Mouse (Mus musculus): ENCODE measurements at regions not wholly inside any gene's neighbourhood (a gene's known extent, or its start where the extent isn't known, plus 50 kb on each side); places are given as distances from the start of the nearest gene placed in this dataset.

DNA sequence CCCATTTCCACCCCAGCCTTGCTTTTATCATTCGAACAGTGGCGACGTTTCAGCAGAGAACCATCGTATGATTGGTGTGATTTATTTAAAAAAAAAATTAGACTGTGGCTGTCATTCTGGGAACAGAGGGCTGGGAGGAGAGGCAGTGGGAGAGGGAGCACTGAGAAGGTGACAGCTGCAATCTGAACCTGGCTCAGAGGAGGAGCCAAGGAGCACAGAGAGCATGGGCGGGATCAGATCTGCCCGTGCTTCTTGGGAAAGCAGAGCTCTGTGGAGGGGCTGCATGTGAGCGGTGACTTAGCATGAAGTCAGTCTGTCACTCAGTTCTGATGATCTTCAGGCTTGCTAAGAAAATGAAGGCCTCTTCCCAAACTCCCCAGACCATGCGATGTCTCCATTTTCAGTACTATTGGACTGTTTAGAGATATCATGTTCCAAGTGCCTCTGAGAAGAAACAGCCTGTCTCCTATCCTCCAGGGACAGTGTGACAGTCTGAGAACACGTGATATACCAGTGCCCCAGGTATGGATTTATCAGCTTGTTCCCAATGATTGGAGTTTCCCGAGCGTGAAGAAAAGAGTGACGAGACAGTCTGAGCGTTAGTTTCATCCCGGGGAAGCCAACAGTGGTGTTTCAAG lies 129.3 kb downstream of the Nufip1 start:
- no peak overlapping the region for H3K9ac ChIP-seq (replicated peaks; ENCODE audit: low read length)
- no peaks in the 10 kb centered on the region for H3K36me3 ChIP-seq (ENCODE audit: control insufficient read depth, insufficient read depth, low read length)
- H3K27ac ChIP-seq (replicated peaks; ENCODE audit: low read depth, low read length): no peak overlapping the region
- no peak overlapping the region for H3K4me2 ChIP-seq (ENCODE audit: low read length)
- WGBS: 81% methylated on average over 14 of the region's 14 CpGs
- no peak for ATAC-seq (ENCODE audit: low FRiP score, low TSS enrichment)
- H3K4me1 ChIP-seq (ENCODE audit: control insufficient read depth, insufficient read depth, low read length): peaks cover 12% of the 10 kb centered on the region
- no peaks in the 10 kb centered on the region for H3K9me3 ChIP-seq (ENCODE audit: control insufficient read depth, low read length)
- H3K4me3 ChIP-seq (replicated peaks; ENCODE audit: low read depth, low read length): no peak overlapping the region
- no peak for DNase-seq
- no peaks in the 10 kb centered on the region for H3K27me3 ChIP-seq (ENCODE audit: control insufficient read depth, insufficient read depth, low read length)

DNA sequence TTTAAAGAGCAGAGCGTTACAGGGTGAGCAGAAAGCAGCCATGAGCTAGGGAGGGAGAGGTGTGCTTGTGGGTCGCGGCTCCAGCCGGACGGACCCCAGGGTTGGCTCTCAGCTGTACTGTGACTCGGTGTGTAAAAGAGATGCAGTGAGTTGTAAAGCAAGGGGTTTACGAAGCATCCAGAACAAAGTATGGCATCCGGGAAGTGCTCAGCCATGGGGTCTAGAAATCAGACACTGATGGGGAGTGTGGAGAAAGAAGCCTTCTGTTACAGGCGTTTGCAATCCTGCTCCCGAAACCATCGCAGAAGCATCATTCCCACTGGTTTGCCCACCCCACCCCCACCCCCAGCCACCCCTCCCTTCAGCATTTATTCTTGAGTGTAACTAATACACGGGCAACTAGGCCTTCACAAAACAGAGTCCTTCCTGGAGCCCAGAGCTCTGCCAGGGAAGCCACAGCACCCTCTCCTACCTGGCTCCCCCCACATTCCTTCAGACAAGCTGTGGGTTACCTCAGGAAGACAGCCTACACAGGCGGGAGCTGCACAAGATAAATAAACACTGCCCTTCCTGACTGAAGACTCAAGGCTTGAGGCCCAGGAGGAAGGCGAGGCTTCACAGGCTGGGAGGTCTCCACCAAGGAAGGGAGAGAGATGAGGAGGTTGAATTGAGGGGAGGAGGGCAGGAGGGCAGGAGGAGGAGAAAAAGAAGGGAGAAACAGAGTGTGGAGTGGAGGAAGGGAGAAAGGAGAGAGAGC lies 133.1 kb downstream of the Nufip1 start:
- no peak overlapping the region for H3K4me3 ChIP-seq (replicated peaks; ENCODE audit: low read depth, low read length)
- H3K9ac ChIP-seq (replicated peaks; ENCODE audit: low read length): no peak overlapping the region; the same call in 1 of the 2 replicates
- 59% methylated on average over 14 of the region's 14 CpGs for WGBS
- ATAC-seq (ENCODE audit: low FRiP score, low TSS enrichment) (peak; percentile 39; the same call in 1 of the 2 replicates), DNase-seq (no peak)
- H3K4me2 ChIP-seq (ENCODE audit: low read length): peak overlapping the region; percentile 39
- peak overlapping the region; percentile 68 for H3K27ac ChIP-seq (replicated peaks; ENCODE audit: low read depth, low read length)
- peaks cover 15% of the 10 kb centered on the region for H3K4me1 ChIP-seq (ENCODE audit: control insufficient read depth, insufficient read depth, low read length)
- H3K36me3 ChIP-seq (ENCODE audit: control insufficient read depth, insufficient read depth, low read length): no peaks in the 10 kb centered on the region
- H3K9me3 ChIP-seq (ENCODE audit: control insufficient read depth, low read length): no peaks in the 10 kb centered on the region
- H3K27me3 ChIP-seq (ENCODE audit: control insufficient read depth, insufficient read depth, low read length): no peaks in the 10 kb centered on the region

DNA sequence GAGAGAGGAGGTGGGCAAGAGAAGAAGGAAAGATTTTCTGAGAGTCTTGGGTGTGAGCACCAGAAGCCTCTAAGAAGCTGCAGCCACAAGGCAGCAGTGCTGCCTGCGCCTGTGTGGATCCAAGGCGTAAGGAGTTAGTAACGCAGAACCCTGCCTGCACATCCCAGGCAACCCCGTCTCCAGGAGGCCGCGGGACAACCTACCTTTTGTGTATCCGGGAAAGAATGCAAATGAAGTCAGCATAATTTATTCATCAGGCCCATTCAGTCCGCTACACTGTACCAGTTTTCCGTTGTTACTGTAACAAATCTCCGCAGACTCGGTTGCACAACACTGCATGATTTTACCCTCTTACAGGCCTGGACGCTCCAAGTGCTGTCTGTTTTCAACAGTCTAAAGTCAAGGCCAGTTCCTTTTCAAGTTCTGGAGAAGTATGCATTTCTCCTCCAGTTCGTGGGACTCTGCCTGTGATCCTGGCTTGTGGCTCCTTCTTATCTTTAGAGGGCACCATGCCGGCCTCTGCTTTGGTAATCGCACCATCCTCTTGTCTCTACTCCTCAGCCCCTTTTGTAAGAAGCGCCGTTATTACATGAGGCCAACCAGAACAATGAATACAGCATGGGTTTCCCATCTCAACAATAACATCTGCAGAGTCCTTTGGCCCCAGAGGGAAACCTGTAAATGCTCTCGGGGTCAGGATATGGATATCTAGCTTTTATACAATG lies 133.8 kb downstream of the Nufip1 start:
- Histone ChIP-seq H3K4me1 (ENCODE audit: control insufficient read depth, insufficient read depth, low read length) (peaks cover 18% of the 10 kb centered on the region), H3K9me3 (ENCODE audit: control insufficient read depth, low read length) (no peaks in the 10 kb centered on the region), H3K4me2 (ENCODE audit: low read length) (peak overlapping the region; percentile 39), H3K36me3 (ENCODE audit: control insufficient read depth, insufficient read depth, low read length) (no peaks in the 10 kb centered on the region), H3K4me3 (replicated peaks; ENCODE audit: low read depth, low read length) (no peak overlapping the region), H3K27me3 (ENCODE audit: control insufficient read depth, insufficient read depth, low read length) (no peaks in the 10 kb centered on the region), H3K27ac (replicated peaks; ENCODE audit: low read depth, low read length) (peak overlapping the region; percentile 68), H3K9ac (replicated peaks; ENCODE audit: low read length) (no peak overlapping the region; the same call in 1 of the 2 replicates)
- ATAC-seq (ENCODE audit: low FRiP score, low TSS enrichment) (peak; percentile 80), DNase-seq (peak; percentile 74)
- 18% methylated on average over 18 of the region's 18 CpGs for WGBS

DNA sequence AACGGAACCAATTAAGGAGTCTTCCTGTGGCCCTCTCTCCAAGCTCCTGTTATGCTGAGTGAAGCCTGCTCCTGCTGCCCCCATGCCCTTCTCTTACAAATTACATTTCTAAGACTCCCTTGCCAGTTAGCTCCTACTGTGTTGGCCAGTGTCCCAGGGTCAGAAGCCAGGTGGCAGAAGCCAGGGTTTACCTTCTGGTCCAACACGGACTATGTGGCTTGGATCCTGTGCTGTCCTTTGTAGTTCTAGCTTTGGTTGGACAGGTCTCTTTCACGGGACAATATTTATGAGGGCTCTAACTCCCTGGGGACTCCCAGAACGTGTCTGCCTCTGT lies 134.3 kb downstream of the Nufip1 start:
- ATAC-seq (ENCODE audit: low FRiP score, low TSS enrichment) (no peak), DNase-seq (no peak)
- Histone ChIP-seq H3K9me3 (ENCODE audit: control insufficient read depth, low read length) (no peaks in the 10 kb centered on the region), H3K27me3 (ENCODE audit: control insufficient read depth, insufficient read depth, low read length) (no peaks in the 10 kb centered on the region), H3K4me2 (ENCODE audit: low read length) (no peak overlapping the region), H3K27ac (replicated peaks; ENCODE audit: low read depth, low read length) (no peak overlapping the region), H3K36me3 (ENCODE audit: control insufficient read depth, insufficient read depth, low read length) (no peaks in the 10 kb centered on the region), H3K4me3 (replicated peaks; ENCODE audit: low read depth, low read length) (no peak overlapping the region), H3K4me1 (ENCODE audit: control insufficient read depth, insufficient read depth, low read length) (peaks cover 18% of the 10 kb centered on the region), H3K9ac (replicated peaks; ENCODE audit: low read length) (no peak overlapping the region)
- 56% methylated on average over 4 of the region's 4 CpGs for WGBS

DNA sequence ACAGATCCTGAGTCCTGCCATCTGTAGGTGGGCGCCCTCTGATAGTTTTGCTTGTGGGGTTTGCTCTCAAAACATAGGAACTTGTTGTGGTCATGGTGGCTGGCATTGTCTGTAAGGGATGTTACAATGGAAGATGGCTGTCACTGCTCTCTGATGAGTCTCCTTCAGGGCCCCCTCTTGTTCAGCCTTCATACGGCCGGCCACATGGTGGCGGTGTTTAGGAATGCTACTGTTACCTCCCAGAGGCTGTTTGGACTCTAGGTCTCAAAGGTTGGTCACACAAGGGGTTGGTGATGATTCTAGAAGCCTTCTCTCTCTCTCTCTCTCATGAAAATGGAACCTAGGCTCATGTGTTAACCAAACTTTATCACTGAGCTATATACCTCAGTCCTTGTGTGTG lies 137.0 kb downstream of the Nufip1 start:
- Histone ChIP-seq H3K27me3 (ENCODE audit: control insufficient read depth, insufficient read depth, low read length) (no peaks in the 10 kb centered on the region), H3K9ac (replicated peaks; ENCODE audit: low read length) (no peak overlapping the region), H3K36me3 (ENCODE audit: control insufficient read depth, insufficient read depth, low read length) (no peaks in the 10 kb centered on the region), H3K9me3 (ENCODE audit: control insufficient read depth, low read length) (no peaks in the 10 kb centered on the region), H3K4me1 (ENCODE audit: control insufficient read depth, insufficient read depth, low read length) (peaks cover 18% of the 10 kb centered on the region), H3K27ac (replicated peaks; ENCODE audit: low read depth, low read length) (no peak overlapping the region), H3K4me3 (replicated peaks; ENCODE audit: low read depth, low read length) (no peak overlapping the region), H3K4me2 (ENCODE audit: low read length) (no peak overlapping the region)
- no peak for DNase-seq
- no peak for ATAC-seq (ENCODE audit: low FRiP score, low TSS enrichment)
- 88% methylated on average over 4 of the region's 4 CpGs for WGBS

DNA sequence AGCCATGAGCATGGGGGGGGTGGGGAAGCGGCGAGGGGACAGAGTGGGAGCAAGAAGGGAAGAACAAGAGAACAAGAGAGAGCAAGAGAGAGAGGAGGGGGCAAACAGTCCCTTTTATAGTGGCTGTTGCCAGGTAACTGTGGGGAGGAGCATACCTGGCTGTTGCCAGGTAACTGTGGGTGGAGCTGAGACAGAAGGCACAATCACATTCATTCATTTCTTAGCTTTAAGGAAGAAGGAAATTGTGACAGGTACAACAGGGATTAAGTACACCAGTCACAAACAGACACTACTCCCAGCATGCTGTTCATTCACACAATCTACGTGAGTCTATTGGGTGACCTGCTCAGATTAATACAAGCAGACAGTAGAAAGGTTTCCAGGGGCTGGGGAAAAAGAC lies 143.2 kb downstream of the Nufip1 start:
- Histone ChIP-seq H3K9ac (replicated peaks; ENCODE audit: low read length) (no peak overlapping the region), H3K4me3 (replicated peaks; ENCODE audit: low read depth, low read length) (no peak overlapping the region), H3K27ac (replicated peaks; ENCODE audit: low read depth, low read length) (no peak overlapping the region), H3K9me3 (ENCODE audit: control insufficient read depth, low read length) (no peaks in the 10 kb centered on the region), H3K36me3 (ENCODE audit: control insufficient read depth, insufficient read depth, low read length) (no peaks in the 10 kb centered on the region), H3K27me3 (ENCODE audit: control insufficient read depth, insufficient read depth, low read length) (no peaks in the 10 kb centered on the region), H3K4me1 (ENCODE audit: control insufficient read depth, insufficient read depth, low read length) (peaks cover 25% of the 10 kb centered on the region), H3K4me2 (ENCODE audit: low read length) (no peak overlapping the region)
- no peak for ATAC-seq (ENCODE audit: low FRiP score, low TSS enrichment)
- peak; percentile 25 for DNase-seq
- 11% methylated on average over 3 of the region's 3 CpGs for WGBS

DNA sequence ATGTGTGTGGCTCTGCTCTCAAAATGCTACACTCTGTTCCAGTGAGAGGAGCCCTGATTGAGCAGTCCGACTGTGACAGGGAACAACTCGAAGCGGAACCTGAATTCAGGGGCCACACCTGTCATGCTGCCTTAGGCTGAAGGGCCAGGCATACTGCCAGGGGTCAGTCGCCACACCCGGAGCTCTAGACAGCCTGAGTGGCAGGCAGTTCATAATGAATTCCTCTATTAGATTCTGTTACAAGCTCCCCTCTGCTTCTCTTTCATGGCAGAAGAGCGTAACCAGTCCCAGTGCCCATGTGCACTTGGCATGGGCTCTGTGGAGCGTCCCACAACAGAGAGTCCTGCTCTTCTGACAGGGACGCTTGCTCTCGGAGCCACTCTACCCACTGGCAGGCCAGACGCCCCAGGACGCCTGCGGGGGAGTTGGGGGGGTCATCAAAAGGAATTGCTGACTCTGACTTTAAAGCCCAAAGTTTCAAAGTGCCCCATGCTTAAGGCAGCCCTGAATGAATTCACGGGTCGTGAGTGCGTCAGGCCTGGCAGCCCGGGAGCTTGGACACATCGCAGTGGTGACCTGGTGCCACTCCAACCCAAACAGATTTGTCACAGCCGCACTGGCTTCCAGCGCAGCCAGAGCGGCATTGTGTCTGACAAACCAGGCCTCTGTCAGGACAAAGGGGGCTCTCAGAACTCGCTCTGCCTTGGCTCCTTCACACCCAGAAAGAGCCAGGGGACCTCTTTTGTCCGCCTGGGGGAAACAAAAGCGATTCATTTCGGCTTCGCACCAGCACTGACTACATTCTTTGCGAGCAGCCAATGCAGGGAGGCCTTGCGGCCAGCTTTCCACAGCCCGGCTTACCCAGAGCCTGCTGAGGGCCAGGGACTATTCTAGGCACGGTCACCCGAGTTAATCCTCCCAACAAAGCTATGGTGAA lies 144.1 kb downstream of the Nufip1 start:
- Histone ChIP-seq H3K9ac (replicated peaks; ENCODE audit: low read length) (peak overlapping the region; percentile 34; the same call in 1 of the 2 replicates), H3K4me2 (ENCODE audit: low read length) (peak overlapping the region; percentile 34), H3K27me3 (ENCODE audit: control insufficient read depth, insufficient read depth, low read length) (no peaks in the 10 kb centered on the region), H3K27ac (replicated peaks; ENCODE audit: low read depth, low read length) (peak overlapping the region; percentile 80), H3K4me1 (ENCODE audit: control insufficient read depth, insufficient read depth, low read length) (peaks cover 23% of the 10 kb centered on the region), H3K9me3 (ENCODE audit: control insufficient read depth, low read length) (no peaks in the 10 kb centered on the region), H3K4me3 (replicated peaks; ENCODE audit: low read depth, low read length) (no peak overlapping the region), H3K36me3 (ENCODE audit: control insufficient read depth, insufficient read depth, low read length) (no peaks in the 10 kb centered on the region)
- peak; percentile 89 for ATAC-seq (ENCODE audit: low FRiP score, low TSS enrichment)
- peak; percentile 85 for DNase-seq
- 3% methylated on average over 30 of the region's 30 CpGs for WGBS

DNA sequence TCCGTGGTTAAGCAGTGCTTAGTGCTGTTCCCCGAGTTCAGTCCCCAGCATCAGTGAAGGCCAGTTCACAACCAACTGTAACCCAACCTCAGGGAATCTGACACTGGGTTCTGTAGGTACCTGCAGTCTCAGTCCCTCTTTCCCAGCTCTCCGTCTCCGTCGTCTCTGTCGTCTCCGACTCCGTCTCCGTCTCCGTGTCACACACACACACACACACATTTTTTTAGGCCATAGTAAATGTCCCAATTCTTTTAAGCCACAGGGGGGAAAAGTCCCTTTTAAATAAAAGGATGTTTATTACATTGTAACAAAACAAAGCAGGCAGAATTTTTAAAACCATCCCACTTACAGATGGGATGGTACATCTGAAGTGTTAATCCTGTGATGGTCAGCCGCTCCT lies 145.3 kb downstream of the Nufip1 start:
- peaks cover 23% of the 10 kb centered on the region for H3K4me1 ChIP-seq (ENCODE audit: control insufficient read depth, insufficient read depth, low read length)
- H3K27ac ChIP-seq (replicated peaks; ENCODE audit: low read depth, low read length): peak overlapping the region; percentile 80
- DNase-seq (peak; percentile 18), ATAC-seq (ENCODE audit: low FRiP score, low TSS enrichment) (no peak)
- peak overlapping the region; percentile 10; the same call in 1 of the 2 replicates for H3K4me2 ChIP-seq (ENCODE audit: low read length)
- no peak overlapping the region for H3K4me3 ChIP-seq (replicated peaks; ENCODE audit: low read depth, low read length)
- H3K27me3 ChIP-seq (ENCODE audit: control insufficient read depth, insufficient read depth, low read length): no peaks in the 10 kb centered on the region
- H3K9ac ChIP-seq (replicated peaks; ENCODE audit: low read length): no peak overlapping the region
- no peaks in the 10 kb centered on the region for H3K9me3 ChIP-seq (ENCODE audit: control insufficient read depth, low read length)
- WGBS: 24% methylated on average over 11 of the region's 11 CpGs
- no peaks in the 10 kb centered on the region for H3K36me3 ChIP-seq (ENCODE audit: control insufficient read depth, insufficient read depth, low read length)

All from midbrain, embryonic 14.5 days (tissue).